Mouse (Mus musculus): ENCODE results near the gene Rad18. TPM values are rescaled to one million over a fixed set of nuclear protein-coding genes. Genes with fewer than 3 reads are reported as not detected.

Rad18 gene
- total RNA-seq, 1 experiment, result 24.3 TPM

- Histone ChIP-seq H3K27ac (ENCODE audit: insufficient read depth, low read depth, low read length, poor library complexity, severe bottlenecking) (no peak overlapping the region), H3K4me3 (ENCODE audit: insufficient read depth in 1 of 2, low read depth in 1 of 2, low read length in 2 of 2, poor library complexity in 1 of 2, severe bottlenecking in 1 of 2) (no peak overlapping the region), H3K9me3 (ENCODE audit: control insufficient read depth, insufficient read depth, low read depth, low read length) (no peaks in the 10 kb centered on the region), H3K4me1 (ENCODE audit: control insufficient read depth in 2 of 2, insufficient read depth in 2 of 2, low read length in 2 of 2, poor library complexity in 1 of 2) (no peaks in the 10 kb centered on the region; a peak in 1 of 4 replicates), H3K9ac (ENCODE audit: insufficient read depth, low read depth, low read length, poor library complexity, severe bottlenecking) (no peak overlapping the region), H3K36me3 (ENCODE audit: control insufficient read depth, insufficient read depth, low read length, poor library complexity, severe bottlenecking) (no peaks in the 10 kb centered on the region)
- no peak for DNase-seq (ENCODE audit: low read depth, low spot score)
- in situ Hi-C loops (cut with MboI; ENCODE audit: low sequenced_read_pairs in 2 of 2, unreplicated experiment in 2 of 2), result no loop called here
- TF ChIP-seq MAFK (IDR thresholded peaks at IDR 0.05; ENCODE audit: insufficient read depth, low read depth, low read length) (no peak), ZNF384 (IDR thresholded peaks at IDR 0.05; ENCODE audit: low read depth, low read length) (no peak), CHD2 (IDR thresholded peaks at IDR 0.05; ENCODE audit: low read depth, low read length) (no peak), HCFC1 (IDR thresholded peaks at IDR 0.05; ENCODE audit: borderline replicate concordance, insufficient read depth, low read length) (no peak), ZC3H11A (IDR thresholded peaks at IDR 0.05; ENCODE audit: borderline replicate concordance, low read depth, low read length) (no peak)
These were observed 42.4 kb upstream of the Rad18 start for GRCm38 (mm10) chr6:112738924-112739323.

GRCm38 (mm10) chr6:112736471-112736870 is 40.0 kb upstream of the Rad18 start:
- Histone ChIP-seq H3K27ac (ENCODE audit: insufficient read depth, low read depth, low read length, poor library complexity, severe bottlenecking) (no peak overlapping the region), H3K9me3 (ENCODE audit: control insufficient read depth, insufficient read depth, low read depth, low read length) (no peaks in the 10 kb centered on the region), H3K4me3 (ENCODE audit: insufficient read depth in 1 of 2, low read depth in 1 of 2, low read length in 2 of 2, poor library complexity in 1 of 2, severe bottlenecking in 1 of 2) (no peak overlapping the region), H3K4me1 (ENCODE audit: control insufficient read depth in 2 of 2, insufficient read depth in 2 of 2, low read length in 2 of 2, poor library complexity in 1 of 2) (no peaks in the 10 kb centered on the region), H3K9ac (ENCODE audit: insufficient read depth, low read depth, low read length, poor library complexity, severe bottlenecking) (no peak overlapping the region), H3K36me3 (ENCODE audit: control insufficient read depth, insufficient read depth, low read length, poor library complexity, severe bottlenecking) (no peaks in the 10 kb centered on the region)
- DNase-seq (ENCODE audit: low read depth, low spot score), result no peak
- in situ Hi-C loops (cut with MboI; ENCODE audit: low sequenced_read_pairs in 2 of 2, unreplicated experiment in 2 of 2), result no loop called here
- TF ChIP-seq MAFK (IDR thresholded peaks at IDR 0.05; ENCODE audit: insufficient read depth, low read depth, low read length) (no peak), ZNF384 (IDR thresholded peaks at IDR 0.05; ENCODE audit: low read depth, low read length) (no peak), ZC3H11A (IDR thresholded peaks at IDR 0.05; ENCODE audit: borderline replicate concordance, low read depth, low read length) (no peak), CHD2 (IDR thresholded peaks at IDR 0.05; ENCODE audit: low read depth, low read length) (no peak), HCFC1 (IDR thresholded peaks at IDR 0.05; ENCODE audit: borderline replicate concordance, insufficient read depth, low read length) (no peak)

- H3K4me3 ChIP-seq (ENCODE audit: insufficient read depth in 1 of 2, low read depth in 1 of 2, low read length in 2 of 2, poor library complexity in 1 of 2, severe bottlenecking in 1 of 2), result no peak overlapping the region
- H3K36me3 ChIP-seq (ENCODE audit: control insufficient read depth, insufficient read depth, low read length, poor library complexity, severe bottlenecking), result no peaks in the 10 kb centered on the region
- no peak for DNase-seq (ENCODE audit: low read depth, low spot score)
- no peak overlapping the region for H3K9ac ChIP-seq (ENCODE audit: insufficient read depth, low read depth, low read length, poor library complexity, severe bottlenecking)
- H3K27ac ChIP-seq (ENCODE audit: insufficient read depth, low read depth, low read length, poor library complexity, severe bottlenecking), result no peak overlapping the region
- no peaks in the 10 kb centered on the region for H3K4me1 ChIP-seq (ENCODE audit: control insufficient read depth in 2 of 2, insufficient read depth in 2 of 2, low read length in 2 of 2, poor library complexity in 1 of 2)
- in situ Hi-C loops (cut with MboI; ENCODE audit: low sequenced_read_pairs in 2 of 2, unreplicated experiment in 2 of 2), result no loop called here
- TF ChIP-seq MAFK (IDR thresholded peaks at IDR 0.05; ENCODE audit: insufficient read depth, low read depth, low read length) (no peak), HCFC1 (IDR thresholded peaks at IDR 0.05; ENCODE audit: borderline replicate concordance, insufficient read depth, low read length) (no peak), ZC3H11A (IDR thresholded peaks at IDR 0.05; ENCODE audit: borderline replicate concordance, low read depth, low read length) (no peak), CHD2 (IDR thresholded peaks at IDR 0.05; ENCODE audit: low read depth, low read length) (no peak), ZNF384 (IDR thresholded peaks at IDR 0.05; ENCODE audit: low read depth, low read length) (no peak)
- H3K9me3 ChIP-seq (ENCODE audit: control insufficient read depth, insufficient read depth, low read depth, low read length), result no peaks in the 10 kb centered on the region
These were observed 38.6 kb upstream of the Rad18 start for GRCm38 (mm10) chr6:112735054-112735453.

GRCm38 (mm10) chr6:112733942-112734341 is 37.5 kb upstream of the Rad18 start:
- H3K4me1 ChIP-seq (ENCODE audit: control insufficient read depth in 2 of 2, insufficient read depth in 2 of 2, low read length in 2 of 2, poor library complexity in 1 of 2), result peaks cover 0 to 5% of the 10 kb centered on the region in 2 experiments; a peak in 1 of 4 replicates
- no peak overlapping the region for H3K27ac ChIP-seq (ENCODE audit: insufficient read depth, low read depth, low read length, poor library complexity, severe bottlenecking)
- no peaks in the 10 kb centered on the region for H3K9me3 ChIP-seq (ENCODE audit: control insufficient read depth, insufficient read depth, low read depth, low read length)
- in situ Hi-C loops (cut with MboI; ENCODE audit: low sequenced_read_pairs in 2 of 2, unreplicated experiment in 2 of 2), result no loop called here
- H3K9ac ChIP-seq (ENCODE audit: insufficient read depth, low read depth, low read length, poor library complexity, severe bottlenecking), result no peak overlapping the region
- no peaks in the 10 kb centered on the region for H3K36me3 ChIP-seq (ENCODE audit: control insufficient read depth, insufficient read depth, low read length, poor library complexity, severe bottlenecking)
- H3K4me3 ChIP-seq (ENCODE audit: insufficient read depth in 1 of 2, low read depth in 1 of 2, low read length in 2 of 2, poor library complexity in 1 of 2, severe bottlenecking in 1 of 2), result no peak overlapping the region
- TF ChIP-seq ZNF384 (IDR thresholded peaks at IDR 0.05; ENCODE audit: low read depth, low read length) (no peak), ZC3H11A (IDR thresholded peaks at IDR 0.05; ENCODE audit: borderline replicate concordance, low read depth, low read length) (no peak)
- DNase-seq (ENCODE audit: low read depth, low spot score), result no peak

- no peaks in the 10 kb centered on the region for H3K9me3 ChIP-seq (ENCODE audit: control insufficient read depth, insufficient read depth, low read depth, low read length)
- H3K27ac ChIP-seq (ENCODE audit: insufficient read depth, low read depth, low read length, poor library complexity, severe bottlenecking), result no peak overlapping the region
- TF ChIP-seq ZNF384 (IDR thresholded peaks at IDR 0.05; ENCODE audit: low read depth, low read length) (no peak), HCFC1 (IDR thresholded peaks at IDR 0.05; ENCODE audit: borderline replicate concordance, insufficient read depth, low read length) (no peak), CHD2 (IDR thresholded peaks at IDR 0.05; ENCODE audit: low read depth, low read length) (no peak), MAFK (IDR thresholded peaks at IDR 0.05; ENCODE audit: insufficient read depth, low read depth, low read length) (no peak), ZC3H11A (IDR thresholded peaks at IDR 0.05; ENCODE audit: borderline replicate concordance, low read depth, low read length) (no peak)
- in situ Hi-C loops (cut with MboI; ENCODE audit: low sequenced_read_pairs in 2 of 2, unreplicated experiment in 2 of 2), result no loop called here
- H3K4me1 ChIP-seq (ENCODE audit: control insufficient read depth in 2 of 2, insufficient read depth in 2 of 2, low read length in 2 of 2, poor library complexity in 1 of 2), result peaks cover 0 to 10% of the 10 kb centered on the region in 2 experiments; a peak in 2 of 4 replicates
- no peak overlapping the region for H3K4me3 ChIP-seq (ENCODE audit: insufficient read depth in 1 of 2, low read depth in 1 of 2, low read length in 2 of 2, poor library complexity in 1 of 2, severe bottlenecking in 1 of 2)
- H3K9ac ChIP-seq (ENCODE audit: insufficient read depth, low read depth, low read length, poor library complexity, severe bottlenecking), result no peak overlapping the region
- no peak for DNase-seq (ENCODE audit: low read depth, low spot score)
- no peaks in the 10 kb centered on the region for H3K36me3 ChIP-seq (ENCODE audit: control insufficient read depth, insufficient read depth, low read length, poor library complexity, severe bottlenecking)
These were observed 35.9 kb upstream of the Rad18 start for GRCm38 (mm10) chr6:112732434-112732833.

Data from ES-E14 (cell line).